Mouse (Mus musculus): Measurements from ENCODE around the gene Tex45.

Tex45 gene

DNA sequence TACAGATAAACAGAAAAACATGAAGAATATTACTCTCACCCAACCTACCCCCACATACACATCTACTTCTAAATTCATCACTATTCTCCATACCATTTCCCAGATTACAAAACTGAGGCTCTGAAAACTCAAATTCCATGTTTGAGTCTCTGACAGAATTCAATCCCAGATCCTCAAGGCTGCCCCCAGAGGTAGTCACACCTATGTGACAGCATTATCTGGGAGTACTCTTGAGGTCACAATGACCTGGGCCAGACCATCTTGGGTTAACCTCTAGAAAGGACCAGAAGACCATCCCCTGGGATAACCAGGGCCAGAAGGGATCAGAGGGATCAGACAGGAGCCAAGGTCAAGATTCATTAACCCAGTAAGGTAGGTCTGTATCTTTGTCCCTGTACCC is at the start of gene Tex45:
Gene Tex45 (plus strand): TSS at position 301 of the 400 bp plus-strand sequence.
- DNase-seq (ENCODE audit: low spot score), result no peak

DNA sequence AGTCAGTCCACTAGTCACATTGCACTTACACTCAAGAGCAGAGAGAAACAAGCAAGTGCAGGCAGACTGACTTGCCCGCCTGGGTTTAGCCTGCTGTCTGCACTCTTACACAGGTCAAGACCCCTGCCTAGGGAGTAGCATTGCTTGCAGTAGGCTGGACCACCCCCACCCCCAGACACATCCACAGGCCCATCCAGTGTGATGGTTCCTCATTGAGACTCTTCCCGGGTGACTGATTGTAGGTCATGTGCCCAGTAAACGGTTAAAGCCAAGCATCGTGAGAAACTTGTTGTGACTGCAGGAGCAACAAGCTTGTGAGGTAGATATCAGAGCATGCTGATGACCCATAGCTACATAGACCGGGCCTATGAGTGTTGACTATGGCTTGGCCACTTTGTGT is 49.2 kb upstream of the Tex45 start:
- DNase-seq (ENCODE audit: low spot score), result no peak

DNA sequence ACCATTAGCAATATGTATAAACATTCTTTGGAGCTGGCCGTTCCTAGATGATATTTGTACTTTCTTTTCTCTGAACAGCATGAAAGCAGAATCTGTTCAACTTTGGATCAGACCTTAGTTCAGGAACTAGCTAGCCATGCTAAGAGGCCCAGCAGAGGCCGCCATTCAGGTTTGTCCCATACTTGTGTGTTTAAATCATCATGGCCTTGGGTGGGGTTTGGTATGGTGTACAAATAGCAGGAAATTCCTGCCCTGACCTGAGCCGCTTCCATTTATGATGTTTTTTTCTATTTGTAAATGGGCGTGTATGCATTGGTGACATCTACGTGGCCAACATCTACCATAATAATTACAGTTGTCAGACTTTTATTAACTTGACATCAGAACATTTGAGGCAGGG is 45.4 kb upstream of the Tex45 start:
- no peak for DNase-seq (ENCODE audit: low spot score)

DNA sequence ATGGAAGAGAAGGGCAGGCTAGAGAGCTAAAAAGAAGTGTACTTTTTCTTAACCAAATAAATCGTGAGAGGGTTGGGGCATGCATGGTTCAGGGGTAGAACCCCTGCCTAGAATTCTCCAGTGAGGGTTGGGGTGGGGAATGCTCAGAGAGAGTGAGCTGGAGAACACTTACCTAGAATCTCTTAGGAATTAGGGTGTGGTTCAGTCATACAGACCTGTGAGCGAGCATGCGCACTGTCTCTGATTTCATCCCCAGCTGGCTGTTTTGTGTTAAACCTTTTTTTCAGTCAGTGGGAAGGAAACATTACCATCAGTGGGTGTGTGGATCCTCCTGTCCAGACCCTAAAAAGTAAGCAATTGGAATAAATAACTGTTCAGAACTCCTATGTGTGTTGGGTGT is 44.5 kb upstream of the Tex45 start:
- no peak for DNase-seq (ENCODE audit: low spot score)

DNA sequence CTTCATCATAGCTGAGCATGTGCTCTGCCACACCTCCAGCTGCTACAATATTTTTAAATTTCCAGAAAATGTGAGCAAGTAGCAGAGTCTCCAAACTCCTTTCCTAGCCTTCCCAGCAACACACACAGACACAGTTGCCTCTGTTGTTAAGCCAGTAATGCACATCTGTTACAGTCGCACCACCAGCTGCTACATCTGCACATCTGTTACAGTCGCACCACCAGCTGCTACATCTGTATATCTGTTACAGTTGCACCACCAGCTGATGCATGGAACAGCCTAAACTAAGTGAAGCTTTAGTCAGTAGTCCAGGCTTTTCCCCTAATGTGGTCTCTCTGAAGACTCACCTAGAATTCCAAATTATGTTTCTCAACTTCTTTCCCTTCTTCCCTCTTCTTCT is 42.2 kb upstream of the Tex45 start:
- DNase-seq (ENCODE audit: low spot score), result no peak

DNA sequence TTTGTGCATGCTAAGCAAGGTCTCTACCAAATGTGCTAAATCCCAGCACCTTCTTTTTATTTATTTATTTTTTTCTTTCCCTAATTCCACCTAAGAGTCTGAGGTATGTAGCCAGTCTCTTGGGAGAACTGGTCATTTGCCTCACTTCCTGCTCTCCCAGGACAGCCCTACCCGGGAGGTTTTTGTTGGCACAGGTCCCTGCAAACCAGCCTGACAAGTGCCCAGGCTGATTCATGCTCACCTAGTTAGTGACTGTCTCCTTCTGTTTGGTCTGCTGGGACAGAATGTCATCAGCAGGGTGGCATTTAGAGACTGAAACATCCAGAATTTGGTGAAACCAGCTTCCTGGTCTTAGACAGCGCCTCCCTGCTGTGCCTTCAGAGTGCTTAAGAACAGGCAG is 40.7 kb upstream of the Tex45 start:
- DNase-seq (ENCODE audit: low spot score), result no peak

DNA sequence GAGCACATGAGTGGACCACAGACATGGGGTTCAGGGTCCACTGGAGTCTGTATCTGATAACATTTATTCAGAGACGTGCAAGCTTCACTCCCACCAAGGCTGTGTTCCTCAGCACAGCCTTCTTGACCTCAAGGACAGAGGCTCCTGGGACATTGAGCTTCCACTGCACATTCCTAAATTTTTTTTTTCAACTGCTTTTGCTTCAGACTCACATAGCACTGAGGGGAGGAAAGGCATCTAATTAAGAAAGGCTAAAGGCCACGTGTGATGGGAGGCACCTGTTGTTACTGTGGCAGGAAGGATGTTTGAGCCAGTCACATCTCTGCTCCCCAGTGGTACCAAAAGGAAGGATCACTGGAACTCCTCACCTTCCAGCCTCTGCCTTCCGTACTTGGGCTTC is 39.5 kb upstream of the Tex45 start:
- no peak for DNase-seq (ENCODE audit: low spot score)

DNA sequence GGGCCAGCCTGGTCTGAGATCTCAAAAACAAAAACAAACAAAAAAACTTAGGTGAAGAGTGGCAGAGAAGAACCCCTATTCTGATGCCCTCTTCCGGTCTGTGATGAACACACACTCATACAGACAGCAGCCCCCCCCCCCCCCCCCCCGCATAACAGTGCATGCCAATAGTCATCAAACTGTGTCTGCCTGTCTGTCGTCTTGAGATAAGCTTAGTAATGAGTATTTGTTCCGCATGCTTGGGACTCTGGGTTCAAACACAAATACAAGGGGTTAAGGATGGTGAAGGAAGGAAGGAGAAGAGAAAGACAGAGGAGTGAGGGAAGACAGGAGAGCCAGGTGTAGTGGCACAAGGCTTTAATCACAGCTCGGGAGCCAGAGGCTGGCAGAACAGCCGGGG is 34.2 kb upstream of the Tex45 start:
- DNase-seq (ENCODE audit: low spot score), result no peak

DNA sequence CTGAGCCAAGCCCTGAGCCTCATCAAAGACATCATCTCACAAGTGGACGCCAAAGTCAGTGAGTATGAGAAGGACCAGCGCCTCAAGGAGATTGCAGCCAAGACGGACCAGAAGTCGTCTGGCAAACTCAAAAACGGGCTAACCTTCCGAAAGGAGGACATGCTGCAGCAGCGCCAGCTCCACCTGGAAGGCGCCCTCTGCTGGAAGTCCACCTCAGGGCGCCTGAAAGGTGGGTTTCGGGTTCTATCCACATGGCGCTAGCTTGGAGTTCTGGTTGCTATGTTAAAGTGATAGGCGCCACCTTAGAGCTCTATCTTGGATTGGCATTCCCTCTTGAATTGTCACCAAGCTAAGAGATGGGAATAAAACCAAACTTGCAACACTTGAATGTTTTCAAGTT is 31.2 kb upstream of the Tex45 start:
- DNase-seq (ENCODE audit: low spot score), result no peak

DNA sequence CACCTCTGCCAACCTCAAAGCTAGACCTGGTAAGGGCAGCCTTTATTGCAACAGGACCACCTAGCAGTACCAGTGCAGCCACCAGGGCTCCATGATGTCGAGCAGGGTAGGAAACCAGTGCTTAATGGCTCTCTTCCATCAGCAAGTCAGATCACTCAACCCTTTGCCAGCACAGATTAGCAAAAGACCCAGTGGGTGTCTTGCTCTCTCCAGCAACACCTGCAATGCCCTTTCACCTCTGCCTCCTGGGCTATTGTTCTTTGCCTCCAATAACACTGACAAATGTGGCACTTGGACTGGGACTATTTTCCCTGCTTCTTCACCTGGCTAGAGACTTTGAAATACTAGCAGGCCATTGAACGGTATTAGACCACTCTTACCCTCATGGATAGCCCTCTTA is 21.4 kb upstream of the Tex45 start:
- no peak for DNase-seq (ENCODE audit: low spot score)

DNA sequence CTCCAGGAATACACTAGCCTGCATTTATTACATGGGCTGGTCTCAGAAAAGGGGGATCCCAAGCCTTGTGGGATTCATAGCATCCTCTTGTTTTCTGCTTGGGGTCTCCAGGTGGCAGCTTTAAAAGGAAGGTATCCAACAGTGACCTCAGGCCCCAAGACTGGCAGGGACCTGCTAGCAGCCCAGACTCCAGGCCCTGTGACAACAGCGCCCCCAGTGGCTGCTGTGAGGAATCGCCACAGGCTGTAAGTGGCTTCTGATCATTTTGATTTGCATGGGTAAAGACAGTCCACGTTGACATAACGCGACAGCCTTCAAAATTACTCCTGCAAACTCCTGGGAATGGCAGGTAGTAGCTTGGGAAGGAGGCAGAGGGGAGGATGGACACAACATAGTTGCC is 20.0 kb upstream of the Tex45 start:
- DNase-seq (ENCODE audit: low spot score), result no peak

DNA sequence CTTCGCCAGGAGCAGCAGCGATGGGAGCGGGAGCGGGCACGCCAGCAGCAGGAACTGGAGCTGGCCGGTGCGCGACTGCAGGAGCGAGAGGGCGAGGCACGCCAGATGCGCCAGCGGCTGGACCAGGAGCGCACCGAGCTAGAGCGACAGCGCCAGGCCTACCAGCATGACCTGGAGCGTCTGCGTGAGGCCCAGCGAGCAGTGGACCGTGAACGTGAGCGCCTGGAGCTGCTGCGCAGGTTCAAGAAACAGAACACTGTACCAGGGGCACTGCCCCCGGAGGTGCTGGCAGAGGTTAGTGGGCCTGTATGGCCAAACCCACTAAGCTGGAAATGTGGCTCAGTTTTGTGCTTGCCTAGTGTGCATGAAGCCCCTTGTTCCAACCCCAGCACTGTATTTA is 18.7 kb upstream of the Tex45 start:
- no peak for DNase-seq (ENCODE audit: low spot score)

DNA sequence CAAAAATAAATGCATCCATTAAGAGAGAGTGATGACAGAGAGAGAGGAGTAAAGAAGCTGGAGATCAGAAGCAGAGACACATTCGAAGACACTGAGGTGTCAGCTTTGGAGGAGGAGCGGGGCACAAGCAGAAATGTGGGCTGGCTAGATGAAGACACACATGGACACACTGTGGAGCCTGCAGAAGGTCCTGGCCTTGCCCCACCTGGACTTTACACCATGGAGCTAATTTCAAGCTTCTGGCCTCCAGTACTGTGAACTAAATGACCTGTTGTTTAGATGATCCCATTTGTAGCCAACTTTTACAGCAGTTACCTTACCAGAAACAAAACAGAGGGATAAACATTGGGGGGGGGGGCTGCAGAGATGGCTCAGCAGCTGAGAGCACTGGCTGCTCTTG is 7.4 kb upstream of the Tex45 start:
- DNase-seq (ENCODE audit: low spot score), result no peak

DNA sequence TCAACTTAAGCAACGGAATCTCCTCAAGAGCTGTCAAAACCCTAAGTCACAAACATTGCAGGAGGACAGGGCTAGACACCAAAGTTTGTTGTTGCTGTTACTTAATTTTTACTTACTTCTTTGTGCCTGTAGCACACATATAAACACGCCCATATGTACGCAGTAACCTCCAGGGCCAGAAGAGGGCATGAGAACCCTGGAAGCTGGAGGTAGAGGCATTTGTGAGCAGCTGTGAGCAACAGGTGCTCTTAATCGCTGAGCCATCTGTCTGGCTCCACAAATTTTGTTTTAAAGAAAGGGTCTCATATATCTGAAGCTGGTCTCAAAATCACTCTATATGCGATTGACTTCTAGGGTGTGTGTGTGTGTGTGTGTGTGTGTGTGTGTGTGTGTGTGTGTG is 6.4 kb upstream of the Tex45 start:
- DNase-seq (ENCODE audit: low spot score), result no peak

DNA sequence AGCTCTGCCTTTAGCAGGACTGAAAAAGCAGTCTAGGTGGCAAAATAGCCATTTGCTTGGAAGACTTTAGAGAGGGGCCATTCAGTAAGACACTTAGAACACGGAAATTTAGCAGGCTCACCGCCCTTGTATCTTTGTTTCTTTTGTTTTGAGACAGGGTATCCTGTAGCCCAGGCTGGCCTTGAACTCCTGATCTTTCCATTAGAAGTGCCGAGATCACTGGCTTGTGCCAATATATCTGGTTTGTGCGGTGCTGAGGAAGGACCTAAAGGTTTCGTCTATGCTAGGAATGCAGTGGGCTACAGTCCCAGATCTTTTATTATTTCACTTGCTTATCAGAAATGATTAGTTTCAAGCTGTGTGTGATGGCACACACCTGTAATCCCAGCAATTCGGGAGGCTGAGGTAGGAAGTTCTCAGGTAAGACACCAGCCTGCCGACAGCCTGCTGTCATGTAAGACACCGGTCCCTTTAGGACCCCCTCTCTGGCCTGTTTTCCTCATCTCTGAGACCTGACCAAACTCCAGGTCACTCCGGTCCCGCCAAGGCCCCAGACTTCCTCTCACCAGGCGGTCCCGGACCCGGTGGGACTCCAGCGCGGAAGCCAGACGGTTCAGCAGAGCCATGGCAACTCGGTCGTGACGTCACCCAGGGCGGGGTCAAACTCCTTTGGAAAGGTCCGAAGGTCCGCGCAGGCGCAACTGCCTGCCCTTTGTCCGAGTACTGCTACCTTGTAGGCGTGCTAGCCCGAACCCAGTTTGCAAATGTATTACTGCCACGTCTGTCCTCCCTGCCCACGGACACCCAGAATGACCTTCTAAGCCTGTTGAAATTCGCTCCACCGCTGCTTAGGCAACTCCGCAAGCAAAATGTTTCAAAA is 3.4 kb upstream of the Tex45 start, which contains the start of gene Pex11g:
Gene Pex11g (minus strand): TSS at position 675 of the 880 bp plus-strand sequence.
- DNase-seq (ENCODE audit: low spot score), result peak; percentile 81

DNA sequence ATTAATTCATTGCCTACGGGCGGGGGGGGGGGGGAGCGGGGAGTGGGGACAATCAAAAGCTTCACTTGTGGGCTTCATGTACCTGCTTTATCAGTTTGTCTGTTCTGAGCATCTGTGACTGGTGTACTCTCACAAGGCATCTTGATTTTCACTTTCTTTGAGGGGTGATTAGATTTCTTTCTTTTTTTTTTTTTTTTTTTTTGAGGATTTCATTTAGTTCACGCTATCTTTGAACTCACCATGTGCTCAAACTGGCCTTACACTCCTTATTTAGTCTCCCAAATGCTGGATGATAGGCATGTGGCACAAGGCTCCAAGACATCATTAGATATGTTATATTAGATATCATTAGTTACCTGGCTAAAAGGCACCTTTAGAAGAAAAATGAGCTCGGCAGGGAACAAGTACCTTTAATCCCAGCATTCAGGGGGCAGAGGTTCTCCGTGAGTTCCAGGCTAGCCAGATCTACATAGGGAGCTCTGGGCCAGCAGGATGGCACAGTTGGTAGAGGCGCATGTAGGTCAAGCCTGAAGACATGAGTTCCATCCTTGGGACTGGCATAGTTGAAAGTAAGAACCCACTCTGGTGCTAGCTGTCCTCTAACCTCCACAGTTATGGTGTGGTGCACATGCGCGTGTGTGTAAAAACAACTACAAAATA is 2.6 kb upstream of the Tex45 start:
- no peak for DNase-seq (ENCODE audit: low spot score)

DNA sequence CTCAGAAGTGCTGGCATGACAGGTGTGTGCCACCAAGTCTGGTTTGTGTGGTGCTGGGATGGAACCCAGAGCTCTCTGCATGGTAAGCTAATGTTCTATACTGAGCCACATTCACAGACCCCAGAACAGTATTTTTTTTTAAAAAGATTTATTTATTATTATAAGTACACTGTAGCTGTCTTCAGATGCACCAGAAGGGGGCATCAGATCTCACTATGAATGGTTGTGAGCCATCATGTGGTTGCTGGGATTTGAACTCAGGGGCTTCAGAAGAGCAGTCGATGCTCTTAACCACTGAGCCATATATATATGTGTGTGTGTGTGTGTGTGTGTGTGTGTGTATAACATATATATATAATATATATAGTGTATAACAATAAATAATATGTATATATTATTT is 1.8 kb upstream of the Tex45 start:
- DNase-seq (ENCODE audit: low spot score), result no peak

DNA sequence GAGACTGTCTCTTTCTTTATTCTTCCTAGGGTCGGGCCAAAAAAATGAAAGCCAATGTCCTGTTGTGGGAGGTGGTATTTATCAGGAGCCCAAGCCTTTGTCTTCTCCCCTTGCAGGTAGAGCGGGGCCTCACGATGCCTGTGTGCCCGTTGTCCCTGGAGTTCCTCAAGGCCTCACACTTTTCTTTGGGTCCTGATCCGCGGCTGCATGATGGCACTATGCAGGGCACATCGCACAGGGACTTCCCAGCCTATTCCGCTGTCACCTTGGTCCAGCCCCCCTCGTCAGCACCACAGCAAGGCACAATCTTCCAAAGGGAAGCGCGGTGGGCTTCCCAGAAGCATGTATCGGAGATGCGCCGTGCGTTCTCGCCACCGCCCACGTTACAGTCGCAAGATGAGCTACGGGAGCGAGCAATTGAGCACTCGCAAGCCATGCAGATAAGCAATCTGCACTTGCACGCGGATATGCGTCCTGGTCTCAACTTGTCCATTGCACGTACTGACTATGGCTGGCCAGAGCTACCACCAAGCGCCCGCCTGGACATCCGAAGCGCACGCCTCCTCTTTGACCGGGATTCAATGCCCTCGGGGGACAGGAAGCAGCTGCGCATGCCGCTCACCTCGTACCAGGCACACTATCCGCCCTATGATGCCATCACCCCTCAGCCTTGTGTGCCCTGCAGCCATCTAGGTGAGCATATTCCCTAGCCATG is 5.2 kb downstream of the Tex45 start:
- no peak for DNase-seq (ENCODE audit: low spot score)

DNA sequence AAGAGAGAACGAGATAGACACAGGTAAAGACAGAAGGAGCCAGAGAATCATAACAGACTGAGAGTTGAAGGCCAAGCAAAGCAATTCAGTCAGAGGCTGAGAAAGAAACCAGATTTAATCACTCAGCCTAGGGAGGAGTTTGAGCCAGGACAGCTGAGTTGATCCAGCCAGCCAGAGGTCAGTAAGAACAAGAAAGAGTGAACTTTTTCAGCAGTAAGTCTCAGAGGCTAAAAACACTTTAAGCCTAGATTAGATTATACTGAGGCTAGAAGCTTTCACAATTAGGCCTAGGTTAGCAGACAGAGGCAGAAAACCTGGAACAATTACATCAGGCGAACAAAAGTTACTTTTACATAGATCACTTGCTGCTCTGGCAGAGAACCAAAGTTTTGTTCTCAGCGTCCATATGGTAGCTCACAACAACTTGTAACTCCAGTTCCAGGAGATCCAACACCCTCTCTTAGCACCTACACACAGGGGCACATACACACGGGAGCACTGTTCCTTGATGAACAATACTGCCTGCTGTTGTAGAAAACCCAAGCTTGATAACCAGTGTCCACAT is 9.6 kb downstream of the Tex45 start:
- DNase-seq (ENCODE audit: low spot score), result no peak

DNA sequence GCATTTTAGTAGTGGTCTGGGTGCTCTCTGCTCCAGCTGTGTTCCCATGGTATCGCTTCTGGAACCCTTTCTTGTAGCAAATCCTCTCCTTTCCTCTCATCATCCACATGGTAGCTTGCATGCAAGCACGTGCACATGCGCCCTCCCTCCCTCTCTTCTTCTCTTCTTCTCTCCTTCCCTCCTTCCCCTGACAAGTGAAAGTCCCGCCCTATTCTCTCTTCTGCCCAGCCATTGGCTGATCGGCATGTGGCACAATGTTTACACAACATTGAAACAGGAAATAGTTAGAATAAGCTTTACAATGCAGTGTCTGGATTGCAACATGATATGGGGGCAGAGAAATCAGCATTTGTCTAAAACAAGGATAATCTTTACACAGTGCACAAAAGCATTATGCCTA is 10.9 kb downstream of the Tex45 start:
- DNase-seq (ENCODE audit: low spot score), result no peak

DNA sequence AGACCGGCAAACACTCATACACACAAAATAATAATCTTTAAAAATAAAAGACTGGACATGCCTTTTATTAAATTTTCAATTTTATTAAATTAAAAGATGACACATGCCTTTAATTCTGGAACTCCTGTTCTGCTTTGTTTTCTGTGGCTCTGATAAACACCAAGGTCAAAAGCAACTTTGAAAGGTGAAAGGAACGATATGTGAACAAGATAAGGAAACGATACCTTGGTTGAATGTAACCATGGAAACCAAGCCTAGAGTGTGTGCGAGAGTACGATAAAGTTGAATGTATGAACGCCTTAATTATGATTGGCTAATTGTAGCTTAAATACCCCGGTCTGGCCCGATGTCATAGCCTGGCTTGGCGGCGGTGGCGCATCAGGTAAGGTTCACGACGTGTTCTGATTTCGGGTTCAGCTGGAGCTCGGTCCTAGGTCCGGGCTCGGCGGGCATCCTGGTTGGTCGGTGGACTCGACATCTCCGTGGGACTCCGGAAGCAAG is 11.6 kb downstream of the Tex45 start:
- DNase-seq (ENCODE audit: low spot score), result no peak

DNA sequence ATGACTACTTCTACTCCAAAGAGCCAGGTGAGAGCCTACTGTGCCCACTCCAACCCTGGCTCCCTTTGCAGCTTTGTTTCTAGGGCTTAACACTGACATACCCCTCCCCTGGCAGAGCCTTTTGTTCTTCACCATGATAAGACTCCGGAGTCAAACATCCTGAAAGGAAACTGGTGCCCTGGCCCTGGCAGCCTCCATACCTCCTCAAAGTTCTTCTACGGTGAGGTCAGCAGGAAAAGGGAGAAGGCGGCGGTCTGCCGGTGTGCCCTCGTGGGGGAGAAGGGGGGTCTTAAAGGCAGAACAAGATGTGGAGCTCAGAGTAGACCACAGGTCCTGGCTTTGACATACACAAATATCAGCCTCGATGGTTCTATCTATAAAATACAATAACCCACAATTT is 12.9 kb downstream of the Tex45 start:
- DNase-seq (ENCODE audit: low spot score), result no peak

DNA sequence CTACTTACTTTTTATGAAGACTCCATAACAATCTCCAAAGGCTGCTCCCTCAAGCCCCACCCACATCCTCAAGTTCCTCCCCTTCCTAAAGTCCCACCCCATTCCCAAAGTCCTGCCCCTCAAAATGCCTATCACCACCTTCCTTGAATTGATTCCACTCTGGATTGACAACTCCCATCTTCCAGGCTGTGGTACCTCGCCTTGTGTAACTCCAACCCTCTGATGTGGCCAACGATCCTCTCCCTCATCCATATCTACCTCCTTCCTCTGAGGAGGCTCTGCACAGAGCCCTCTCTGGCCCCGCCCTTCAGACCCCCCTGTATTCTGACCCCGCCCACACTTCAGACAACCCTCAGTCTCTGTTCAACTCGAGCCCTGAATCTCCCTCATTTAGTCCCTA is 14.5 kb downstream of the Tex45 start:
- no peak for DNase-seq (ENCODE audit: low spot score)

Measured in layer of hippocampus, adult 9-10 months (tissue).